Mouse (Mus musculus) CH12.LX (cell line): Measurements from ENCODE around the gene Lpcat3. TPM values are rescaled to one million over a fixed set of nuclear protein-coding genes. Genes with fewer than 3 reads are reported as not detected.

ENCODE experiments used
- DNase-seq: peaks from one replicate; pipeline ENCODE4 v3.0.0-alpha.2; 2013; ENCODE audit errors: extremely low read depth
- H3K27ac ChIP-seq: 2 replicates; pipeline ENCODE4 v1.5.1; 2012; ENCODE audit warnings: low read depth, mild to moderate bottlenecking, control low read depth, moderate library complexity; ENCODE audit not compliant: insufficient read depth
- H3K27me3 ChIP-seq: replicated peaks from 2 replicates; pipeline ENCODE3; 2012; ENCODE audit warnings: inconsistent platforms
- H3K36me3 ChIP-seq, 2 experiments: replicated peaks in 1 of 2; 2 replicates each; pipeline versions ENCODE3 to v1.6.1; 2012; ENCODE audit warnings: inconsistent platforms in 1 of 2, low read length in 1 of 2, mild to moderate bottlenecking in 1 of 2, mixed read lengths in 1 of 2, moderate library complexity in 1 of 2; ENCODE audit not compliant: control insufficient read depth in 1 of 2, insufficient read depth in 1 of 2
- H3K4me1 ChIP-seq, 2 experiments: 2 replicates each; pipeline ENCODE4 v1.6.1; 2012; ENCODE audit warnings: inconsistent platforms in 1 of 2, moderate library complexity in 1 of 2; ENCODE audit not compliant: insufficient read depth in 2 of 2, control insufficient read depth in 1 of 2
- H3K4me2 ChIP-seq: 2 replicates; pipeline ENCODE4 v1.6.1; 2012; ENCODE audit warnings: low read depth, mild to moderate bottlenecking, control low read depth; ENCODE audit not compliant: poor library complexity, insufficient read depth, severe bottlenecking
- H3K4me3 ChIP-seq, 3 experiments: fragments of 150-350 bp in 1 of 3; sonication (generic) in 1 of 3; replicated peaks in 1 of 3; 2 replicates each; pipeline versions ENCODE3 to v1.5.1; 2011 to 2012; ENCODE audit warnings: low read depth in 2 of 3, low read length in 2 of 3, mild to moderate bottlenecking in 2 of 3, moderate library complexity in 2 of 3, control low read depth in 1 of 3, improper control_type of control experiment in 1 of 3, inconsistent platforms in 1 of 3, mixed read lengths in 1 of 3; ENCODE audit not compliant: poor library complexity in 1 of 3
- H3K79me2 ChIP-seq: replicated peaks from 2 replicates; pipeline ENCODE4 v1.6.1; 2012; ENCODE audit warnings: mild to moderate bottlenecking, moderate library complexity; ENCODE audit not compliant: control insufficient read depth, poor library complexity, insufficient read depth, severe bottlenecking; ENCODE audit errors: extremely low read depth
- H3K9ac ChIP-seq: 2 replicates; pipeline ENCODE4 v1.6.1; 2012; ENCODE audit warnings: low read depth, mild to moderate bottlenecking, control low read depth, moderate library complexity; ENCODE audit not compliant: insufficient read depth
- H3K9me3 ChIP-seq: replicated peaks from 2 replicates; pipeline ENCODE3; 2012; ENCODE audit warnings: low read length, inconsistent platforms, mixed read lengths
- BHLHE40 ChIP-seq: IDR thresholded peaks from 2 replicates; pipeline ENCODE4 v1.6.1; 2011; ENCODE audit warnings: mild to moderate bottlenecking, low read depth, low read length, improper control_type of control experiment
- CHD1 ChIP-seq: IDR thresholded peaks from 2 replicates; pipeline ENCODE4 v1.6.1; 2012; ENCODE audit warnings: low read depth, low read length, improper control_type of control experiment, inconsistent platforms
- CHD2 ChIP-seq: IDR thresholded peaks from 2 replicates; pipeline ENCODE4 v1.6.1; 2011; ENCODE audit warnings: low read length, improper control_type of control experiment
- CTCF ChIP-seq, 2 experiments: IDR thresholded peaks in 1 of 2; conservative IDR thresholded peaks in 1 of 2; 2 replicates each; pipeline ENCODE4 v1.5.1; 2011 to 2012; ENCODE audit warnings: low read depth in 2 of 2, low read length in 2 of 2, improper control_type of control experiment in 1 of 2, inconsistent platforms in 1 of 2, mild to moderate bottlenecking in 1 of 2, moderate library complexity in 1 of 2
- E2F4 ChIP-seq: IDR thresholded peaks from 2 replicates; pipeline ENCODE4 v1.6.1; 2011; ENCODE audit warnings: low read depth, low read length, improper control_type of control experiment; ENCODE audit not compliant: insufficient replicate concordance
- ELF1 ChIP-seq: IDR thresholded peaks from 2 replicates; pipeline ENCODE4 v1.6.1; 2014; ENCODE audit warnings: low read depth, mild to moderate bottlenecking, inconsistent platforms, low read length, improper control_type of control experiment
- EP300 ChIP-seq: IDR thresholded peaks from 2 replicates; pipeline ENCODE4 v1.6.1; 2011; ENCODE audit warnings: low read length, improper control_type of control experiment
- ETS1 ChIP-seq: conservative IDR thresholded peaks from 2 replicates; pipeline ENCODE4 v1.6.1; 2012; ENCODE audit warnings: low read depth, mild to moderate bottlenecking, inconsistent platforms, low read length, improper control_type of control experiment, moderate library complexity
- GABPA ChIP-seq: IDR thresholded peaks from 2 replicates; pipeline ENCODE4 v1.6.1; 2012; ENCODE audit warnings: low read depth, low read length, improper control_type of control experiment, inconsistent platforms; ENCODE audit not compliant: insufficient replicate concordance
- HCFC1 ChIP-seq: IDR thresholded peaks from 2 replicates; pipeline ENCODE4 v1.6.1; 2012; ENCODE audit warnings: low read depth, mild to moderate bottlenecking, inconsistent platforms, low read length, improper control_type of control experiment
- IRF4 ChIP-seq: IDR thresholded peaks from 2 replicates; pipeline ENCODE4 v1.6.1; 2014; ENCODE audit warnings: low read depth, mild to moderate bottlenecking, inconsistent platforms, low read length, improper control_type of control experiment
- JUN ChIP-seq: IDR thresholded peaks from 2 replicates; pipeline ENCODE4 v1.6.1; 2011; ENCODE audit warnings: low read depth, mild to moderate bottlenecking, low read length, improper control_type of control experiment, moderate library complexity; ENCODE audit not compliant: insufficient read depth
- JUND ChIP-seq: conservative IDR thresholded peaks from 2 replicates; pipeline ENCODE4 v1.6.1; 2011; ENCODE audit warnings: low read depth, low read length, improper control_type of control experiment
- KAT2A ChIP-seq: IDR thresholded peaks from 2 replicates; pipeline ENCODE4 v1.6.1; 2012; ENCODE audit warnings: low read length, improper control_type of control experiment, inconsistent platforms; ENCODE audit not compliant: insufficient replicate concordance
- MAFK ChIP-seq: IDR thresholded peaks from 2 replicates; pipeline ENCODE4 v1.6.1; 2011; ENCODE audit warnings: low read length, improper control_type of control experiment; ENCODE audit not compliant: insufficient replicate concordance
- MAX ChIP-seq: IDR thresholded peaks from 2 replicates; pipeline ENCODE4 v1.6.1; 2011; ENCODE audit warnings: low read length, improper control_type of control experiment
- MAZ ChIP-seq: IDR thresholded peaks from 2 replicates; pipeline ENCODE4 v1.6.1; 2012; ENCODE audit warnings: low read depth, mild to moderate bottlenecking, inconsistent platforms, low read length, improper control_type of control experiment, moderate library complexity
- MEF2A ChIP-seq: IDR thresholded peaks from 2 replicates; pipeline ENCODE4 v1.6.1; 2014; ENCODE audit warnings: low read depth, mild to moderate bottlenecking, inconsistent platforms, low read length, improper control_type of control experiment, borderline replicate concordance
- MXI1 ChIP-seq: IDR thresholded peaks from 2 replicates; pipeline ENCODE4 v1.6.1; 2011; ENCODE audit warnings: mild to moderate bottlenecking, low read depth, low read length, improper control_type of control experiment
- MYC ChIP-seq: IDR thresholded peaks from 2 replicates; pipeline ENCODE4 v1.6.1; 2011; ENCODE audit warnings: low read depth, mild to moderate bottlenecking, improper control_type of control experiment, low read length
- NELFE ChIP-seq: IDR thresholded peaks from 2 replicates; pipeline ENCODE4 v1.6.1; 2011; ENCODE audit warnings: low read depth, low read length, improper control_type of control experiment
- NRF1 ChIP-seq: IDR thresholded peaks from 2 replicates; pipeline ENCODE4 v1.6.1; 2014; ENCODE audit warnings: low read depth, mild to moderate bottlenecking, inconsistent platforms, low read length, improper control_type of control experiment, moderate library complexity
- PAX5 ChIP-seq: IDR thresholded peaks from 2 replicates; pipeline ENCODE4 v1.6.1; 2012; ENCODE audit warnings: low read length, inconsistent platforms, mixed read lengths
- POLR2A ChIP-seq: IDR thresholded peaks from 2 replicates; pipeline ENCODE4 v1.6.1; 2011; ENCODE audit warnings: low read depth, mild to moderate bottlenecking, improper control_type of control experiment, low read length
- POLR2AphosphoS2 ChIP-seq: IDR thresholded peaks from 2 replicates; pipeline ENCODE4 v1.6.1; 2011; ENCODE audit warnings: low read depth, low read length, improper control_type of control experiment
- RAD21 ChIP-seq: IDR thresholded peaks from 2 replicates; pipeline ENCODE4 v1.6.1; 2011; ENCODE audit warnings: low read depth, mild to moderate bottlenecking, low read length, improper control_type of control experiment, moderate library complexity
- RCOR1 ChIP-seq: conservative IDR thresholded peaks from 2 replicates; pipeline ENCODE4 v1.6.1; 2012; ENCODE audit warnings: low read depth, mild to moderate bottlenecking, inconsistent platforms, low read length, improper control_type of control experiment
- SIN3A ChIP-seq: IDR thresholded peaks from 2 replicates; pipeline ENCODE4 v1.6.1; 2012; ENCODE audit warnings: low read length, improper control_type of control experiment, inconsistent platforms
- SMC3 ChIP-seq: IDR thresholded peaks from 2 replicates; pipeline ENCODE4 v1.6.1; 2011; ENCODE audit warnings: low read depth, low read length, improper control_type of control experiment
- TBP ChIP-seq: conservative IDR thresholded peaks from 2 replicates; pipeline ENCODE4 v1.6.1; 2011; ENCODE audit warnings: low read depth, low read length, improper control_type of control experiment
- TCF12 ChIP-seq: IDR thresholded peaks from 2 replicates; pipeline ENCODE4 v1.6.1; 2014; ENCODE audit warnings: low read depth, mild to moderate bottlenecking, inconsistent platforms, low read length, improper control_type of control experiment
- UBTF ChIP-seq: IDR thresholded peaks from 2 replicates; pipeline ENCODE4 v1.6.1; 2012; ENCODE audit warnings: low read depth, mild to moderate bottlenecking, inconsistent platforms, low read length, improper control_type of control experiment, moderate library complexity
- USF2 ChIP-seq: conservative IDR thresholded peaks from 2 replicates; pipeline ENCODE4 v1.6.1; 2011; ENCODE audit warnings: low read depth, low read length, improper control_type of control experiment
- ZC3H11A ChIP-seq: IDR thresholded peaks from 2 replicates; pipeline ENCODE4 v1.6.1; 2012; ENCODE audit warnings: low read depth, mild to moderate bottlenecking, inconsistent platforms, low read length, improper control_type of control experiment
- ZKSCAN1 ChIP-seq: IDR thresholded peaks from 2 replicates; pipeline ENCODE4 v1.6.1; 2012; ENCODE audit warnings: low read depth, inconsistent platforms, low read length, improper control_type of control experiment, borderline replicate concordance
- ZMIZ1 ChIP-seq: IDR thresholded peaks from 2 replicates; pipeline ENCODE4 v1.6.1; 2012; ENCODE audit warnings: low read depth, mild to moderate bottlenecking, inconsistent platforms, low read length, improper control_type of control experiment
- ZNF384 ChIP-seq: IDR thresholded peaks from 2 replicates; pipeline ENCODE4 v1.6.1; 2012; ENCODE audit warnings: low read depth, low read length, improper control_type of control experiment, inconsistent platforms
- dilution Hi-C: fragments of 300-500 bp; cut with MboI; formaldehyde crosslinking; loops from 2 replicates; pipeline ENCODE4 v1.14.3; 2020; ENCODE audit warnings: low sequenced_read_pairs; ENCODE audit not compliant: extremely low pct_unique_long_range_greater_than_20kb, extremely low pct_ligation_motif_present
- in situ Hi-C: fragments of 300-500 bp; cut with MboI; formaldehyde crosslinking; loops from 3 replicates; pipeline ENCODE4 v1.14.3; 2019; ENCODE audit warnings: low sequenced_read_pairs, low pct_ligation_motif_present, low pct_unique_long_range_greater_than_20kb, mixed read lengths
- polyA plus RNA-seq: library from polyadenylated mRNA; unstranded; fragments of >175 nt; gene quantifications from 2 replicates; pipeline ENCODE4 v1.2.1, GENCODE M21; 2012; ENCODE audit warnings: low read depth; ENCODE audit not compliant: insufficient read length
- total RNA-seq, 2 experiments: library from RNA; depleted of rRNA; stranded (reverse); fragments of 300-350 nt in 1 of 2; fragments of >200 nt in 1 of 2; gene quantifications; 2 replicates each; pipeline ENCODE4 v1.2.3; 2012 to 2014

The Lpcat3 gene
- total and polyA plus RNA-seq, 3 experiments = 52.9 to 113 (median 77.0) TPM

GRCm38 (mm10) chr6:124729850-124730705 lies 67.3 kb downstream of the Lpcat3 start:
- Histone ChIP-seq H3K27me3 (no peaks in the 10 kb centered on the region), H3K36me3 (peaks cover 46 to 58% of the 10 kb centered on the region in 2 experiments), H3K27ac (peak overlapping the region; percentile 96), H3K79me2 (peaks cover 36% of the 10 kb centered on the region), H3K4me1 (peaks cover 33 to 68% of the 10 kb centered on the region in 2 experiments), H3K4me3 (peak overlapping the region in 2 of 3 experiments; percentile 30 to 69), H3K4me2 (peak overlapping the region; percentile 78), H3K9ac (peak overlapping the region; percentile 71), H3K9me3 (no peaks in the 10 kb centered on the region)
- dilution Hi-C loops (no loop called here), in situ Hi-C loops (no loop called here)
- peak; percentile 94 for DNase-seq
- TF ChIP-seq POLR2AphosphoS2 = peak; percentile 72; the same call in 1 of the 2 replicates
- peak; percentile 81; the same call in 1 of the 2 replicates for TF ChIP-seq ZMIZ1
- TF ChIP-seq POLR2A = peak; percentile 71
- TF ChIP-seq ZNF384 = no peak
- no peak for TF ChIP-seq RCOR1
- no peak for TF ChIP-seq ZC3H11A
- TF ChIP-seq BHLHE40 = peak; percentile 92
- TF ChIP-seq E2F4 = no peak
- TF ChIP-seq ELF1 = 0 out of 2 replicates have a peak, but pooled peaks have one; percentile 33
- TF ChIP-seq TBP = peak; percentile 58; the same call in 1 of the 2 replicates
- 0 out of 2 replicates have a peak, but pooled peaks have one; percentile 30 for TF ChIP-seq MAFK
- TF ChIP-seq SMC3 = peak; percentile 8; the same call in 1 of the 2 replicates
- TF ChIP-seq CHD1 = peak; percentile 90; the same call in 1 of the 2 replicates
- no peak for TF ChIP-seq CTCF (conservative IDR thresholded peaks at IDR 0.05 in 1 of 2, IDR thresholded peaks at IDR 0.05 in 1 of 2; ENCODE audit: low read depth in 2 of 2, low read length in 2 of 2)
- TF ChIP-seq SIN3A = peak; percentile 54; the same call in 1 of the 2 replicates
- TF ChIP-seq ETS1 = peak; percentile 71
- TF ChIP-seq USF2 = peak; percentile 89
- TF ChIP-seq EP300 = peak; percentile 42
- no peak for TF ChIP-seq UBTF
- no peak; the same call in 1 of the 2 replicates for TF ChIP-seq JUN
- peak; percentile 66; the same call in 1 of the 2 replicates for TF ChIP-seq NELFE
- peak; percentile 71; the same call in 1 of the 2 replicates for TF ChIP-seq MEF2A
- TF ChIP-seq CHD2 = peak; percentile 65; the same call in 1 of the 2 replicates
- TF ChIP-seq JUND = peak; percentile 30; the same call in 1 of the 2 replicates
- TF ChIP-seq PAX5 = no peak
- no peak for TF ChIP-seq KAT2A
- TF ChIP-seq TCF12 = peak; percentile 77
- TF ChIP-seq RAD21 = no peak
- peak; percentile 87 for TF ChIP-seq MAX
- peak; percentile 73 for TF ChIP-seq IRF4
- TF ChIP-seq MAZ = peak; percentile 88; the same call in 1 of the 2 replicates
- TF ChIP-seq MXI1 = no peak
- no peak for TF ChIP-seq ZKSCAN1
- TF ChIP-seq GABPA = no peak
- 0 out of 2 replicates have a peak, but pooled peaks have one; percentile 7 for TF ChIP-seq HCFC1
- TF ChIP-seq MYC = no peak
- no peak; the same call in 1 of the 2 replicates for TF ChIP-seq NRF1
